Mouse (Mus musculus) spleen, postnatal 14 days (tissue): ENCODE measurements around the gene Edem3.
"Not testable (repeated sequence)": the region's sequence is repeated elsewhere in the genome, so short reads cannot be mapped to it uniquely, and the experiment has no call there.

Experiments
- DNase-seq, 2 experiments: peaks; one replicate each; pipeline ENCODE4 v3.0.0; 2021 to 2022; ENCODE audit warnings: low spot score in 2 of 2

The Edem3 gene

DNA sequence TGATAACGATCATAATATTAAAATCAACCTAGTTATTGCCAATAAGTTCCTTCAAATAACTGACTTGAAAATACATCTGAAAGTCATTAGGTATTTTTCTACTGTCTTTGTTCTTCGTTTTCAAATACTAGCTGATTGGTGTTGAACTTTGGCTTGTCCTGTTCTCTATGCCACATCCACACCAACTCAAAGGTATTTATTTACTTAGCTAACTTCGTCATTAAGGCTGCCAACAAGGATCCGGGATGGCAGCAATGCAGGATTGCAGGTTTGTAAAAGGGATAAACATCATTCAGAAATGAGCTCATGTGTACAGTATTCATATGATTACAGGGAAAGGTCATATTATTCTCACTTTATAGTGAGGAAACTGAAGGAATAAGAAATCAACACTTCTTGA, 2.2 kb upstream of the Edem3 start:
- no peak for DNase-seq

DNA sequence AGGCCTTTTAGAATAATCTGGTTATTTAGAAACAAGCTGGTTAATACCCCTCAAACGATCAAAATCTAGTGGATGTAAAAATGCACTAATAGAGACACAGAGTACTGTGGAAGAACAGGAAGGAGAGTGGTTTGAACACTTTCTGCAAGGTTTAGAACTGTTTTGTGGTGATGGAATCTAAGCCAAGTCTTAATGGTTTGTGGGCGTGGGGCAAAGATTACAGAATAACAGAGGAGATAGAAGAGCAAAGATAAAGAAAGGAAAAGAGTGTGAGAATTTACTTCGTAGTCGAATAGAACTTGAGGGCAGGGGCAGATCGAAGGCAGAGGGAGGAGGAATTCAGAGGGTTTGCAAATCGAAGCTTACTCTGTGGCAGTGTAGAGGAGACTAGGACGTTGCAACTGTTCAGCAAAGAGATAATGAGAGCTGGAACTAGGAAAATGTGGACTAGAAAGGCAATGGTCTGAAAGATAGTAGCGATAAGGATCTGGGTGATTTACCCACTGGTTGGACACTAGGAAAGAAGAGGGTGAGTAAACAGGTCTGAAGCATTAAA, 1.7 kb upstream of the Edem3 start:
- no peak for DNase-seq

GRCm38 (mm10) chr1:151754028-151754489, 1.1 kb upstream of the Edem3 start:
- DNase-seq = no peak

DNA sequence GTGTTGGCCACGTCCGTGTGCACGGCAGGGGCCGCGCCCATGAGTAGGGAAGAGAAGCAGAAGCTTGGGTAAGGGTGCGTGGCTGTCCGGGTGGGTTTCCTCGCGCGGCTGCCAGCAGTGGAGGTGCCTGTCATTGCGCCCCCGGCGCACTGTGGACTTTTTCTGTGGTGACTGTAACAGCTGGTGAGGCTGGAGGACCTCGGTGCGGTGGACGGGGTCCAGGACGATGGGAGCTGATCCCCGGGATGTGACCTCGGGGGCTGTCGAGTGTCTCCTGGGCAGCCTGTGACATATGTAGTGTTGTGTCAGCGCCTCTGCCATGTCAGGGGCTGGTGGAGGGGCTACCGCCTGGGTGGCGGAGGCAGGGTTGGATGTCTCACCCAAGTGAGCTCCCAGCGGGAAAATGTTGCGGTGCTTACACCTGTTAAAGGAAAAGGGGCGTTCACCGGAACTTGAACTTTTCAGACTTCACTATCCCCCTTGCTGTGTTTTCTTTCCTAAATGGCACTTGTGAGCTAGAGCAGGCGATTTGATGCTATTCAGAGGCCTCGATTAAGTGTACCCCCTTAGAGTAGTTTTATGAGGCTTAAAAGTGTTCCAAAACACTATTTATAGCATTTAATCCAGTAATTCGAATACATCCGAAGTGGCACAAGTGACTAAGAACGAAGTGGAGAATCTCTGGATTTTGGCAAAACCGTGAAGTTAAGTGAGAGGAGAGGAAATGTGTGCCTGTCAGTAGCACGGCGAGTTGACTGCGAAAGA, 671 bp downstream of the Edem3 start:
- DNase-seq = no peak

- DNase-seq = no peak
These were observed 1.2 kb downstream of the Edem3 start for GRCm38 (mm10) chr1:151756425-151756728.

GRCm38 (mm10) chr1:151758301-151758700, 3.1 kb downstream of the Edem3 start:
- DNase-seq = no peak

- DNase-seq = no peak
These were observed 3.8 kb downstream of the Edem3 start for GRCm38 (mm10) chr1:151758991-151759390.

DNA sequence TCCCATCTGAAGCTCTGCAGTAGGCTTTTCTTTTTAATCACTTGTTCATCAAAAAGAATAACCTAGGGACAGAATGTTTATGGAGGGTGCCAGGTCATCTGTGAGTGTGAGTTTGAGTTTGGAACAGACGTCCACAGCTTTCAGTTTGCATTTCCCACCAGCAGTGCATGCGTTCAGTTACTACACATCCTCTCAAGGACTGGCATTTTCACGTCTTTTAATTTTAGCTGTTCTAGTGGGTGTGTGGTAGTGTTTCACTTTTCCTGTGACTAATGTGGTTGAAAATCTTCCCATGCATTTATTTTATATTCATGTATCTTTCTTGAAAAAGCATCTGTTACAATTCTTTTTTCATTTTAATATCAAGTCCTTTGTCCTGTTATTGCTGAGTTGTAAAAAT, 9.1 kb downstream of the Edem3 start:
- DNase-seq = no peak

- no peak for DNase-seq
These were observed 11.0 kb downstream of the Edem3 start for GRCm38 (mm10) chr1:151766166-151766565.

- no peak for DNase-seq
These were observed 11.9 kb downstream of the Edem3 start for GRCm38 (mm10) chr1:151766976-151767654.

- DNase-seq = no peak
These were observed 14.2 kb downstream of the Edem3 start for GRCm38 (mm10) chr1:151769200-151769913.

GRCm38 (mm10) chr1:151777616-151778015, 22.4 kb downstream of the Edem3 start:
- no peak for DNase-seq

GRCm38 (mm10) chr1:151778592-151778991, 23.4 kb downstream of the Edem3 start:
- no peak for DNase-seq

DNA sequence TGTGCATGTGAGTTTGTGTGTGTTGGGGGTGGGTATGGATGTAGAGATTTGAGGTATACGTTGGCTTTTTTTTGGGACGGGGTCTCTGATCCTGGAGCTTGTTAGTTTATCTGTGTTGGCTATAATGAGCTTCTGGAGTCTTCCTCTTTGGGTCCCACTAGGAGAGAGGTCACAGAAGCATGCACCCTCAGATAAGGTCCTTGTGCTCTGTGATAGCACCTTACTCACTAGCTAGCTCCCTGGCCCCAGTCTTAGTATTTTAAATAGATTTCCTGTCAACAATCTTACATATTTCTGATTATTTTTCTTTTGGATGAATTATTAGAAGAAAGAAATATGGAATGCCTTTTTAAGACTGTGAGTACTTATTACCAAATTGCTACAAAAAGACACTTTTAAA, 24.1 kb downstream of the Edem3 start:
- DNase-seq = no peak

DNA sequence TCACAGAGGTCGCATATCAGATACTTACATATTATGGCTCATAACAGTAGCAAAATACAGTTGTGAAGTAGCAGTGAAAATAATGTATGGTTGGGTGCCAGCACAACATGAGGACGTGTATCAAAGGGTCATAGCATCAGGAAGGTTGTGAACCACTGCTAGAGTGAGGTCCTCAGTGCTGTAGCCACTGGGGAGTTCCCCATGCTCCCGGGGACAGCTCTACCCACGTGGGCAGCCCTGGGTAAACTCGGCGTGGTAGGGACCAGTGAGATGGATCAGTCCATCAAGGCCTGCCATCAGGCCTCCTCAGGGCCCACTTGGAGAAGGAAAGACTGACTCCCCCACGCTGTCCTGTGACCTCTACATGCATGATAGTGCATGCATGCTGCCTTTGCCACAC, 26.3 kb downstream of the Edem3 start:
- DNase-seq = no peak

DNA sequence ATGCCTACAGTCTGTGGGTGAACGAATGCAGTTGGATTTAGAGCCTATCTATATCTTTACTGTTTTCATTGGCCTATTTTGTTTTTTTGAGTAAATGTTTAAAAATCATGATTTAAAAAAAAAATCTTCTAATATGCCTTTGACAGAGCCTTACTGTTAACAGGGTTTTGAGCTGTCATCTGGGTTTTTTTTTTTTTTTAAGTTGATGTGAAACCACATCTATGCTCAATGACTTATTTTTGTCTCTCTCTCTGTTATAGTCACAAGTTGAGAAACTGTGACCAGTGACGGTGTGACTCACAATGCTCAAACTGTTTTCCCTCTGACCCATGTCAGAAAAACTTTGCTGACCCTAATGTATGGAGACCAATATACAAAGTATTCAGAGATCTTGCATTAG, 28.2 kb downstream of the Edem3 start:
- DNase-seq = no peak

DNA sequence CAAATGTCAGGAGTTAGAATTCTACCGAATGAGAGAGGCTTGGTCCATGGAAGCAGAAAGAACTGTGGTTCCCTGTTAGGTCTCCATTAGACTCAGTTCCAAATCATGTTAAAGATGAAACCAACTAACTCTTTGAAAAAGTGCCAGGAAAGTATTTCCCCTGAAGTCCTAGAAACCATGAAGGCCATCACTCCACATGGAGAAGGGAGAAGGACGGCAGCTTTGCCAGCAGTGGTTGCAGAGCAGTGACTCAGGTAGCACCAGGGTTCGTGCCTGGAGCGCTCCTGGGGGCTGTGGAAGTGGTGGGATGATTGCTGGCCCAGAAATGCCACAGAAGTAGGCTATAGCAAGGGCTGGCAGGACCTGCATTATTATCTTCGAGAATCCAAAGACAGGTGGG, 31.2 kb downstream of the Edem3 start:
- DNase-seq = no peak

GRCm38 (mm10) chr1:151789136-151789535, 34.0 kb downstream of the Edem3 start:
- DNase-seq = no peak

GRCm38 (mm10) chr1:151792076-151792475, 36.9 kb downstream of the Edem3 start:
- DNase-seq = not testable (repeated sequence)

DNA sequence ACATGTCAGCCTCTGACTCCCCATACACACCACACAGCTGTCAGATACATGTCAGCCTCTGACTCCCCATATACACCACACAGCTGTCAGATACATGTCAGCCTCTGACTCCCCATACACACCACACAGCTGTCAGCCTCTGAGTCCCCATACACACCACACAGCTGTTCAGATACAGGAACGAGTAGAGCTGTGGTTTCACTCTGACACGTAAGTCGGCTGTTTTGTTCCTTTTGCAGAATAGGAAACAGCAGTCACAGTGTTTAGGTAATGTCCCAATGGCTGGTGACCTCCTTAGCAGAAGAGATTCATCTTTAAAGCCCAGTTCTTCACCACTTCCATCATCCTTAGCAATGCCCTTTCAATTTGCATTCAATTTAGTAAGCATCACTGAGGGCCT, 47.6 kb downstream of the Edem3 start:
- DNase-seq = not testable (repeated sequence)

GRCm38 (mm10) chr1:151807286-151807685, 52.1 kb downstream of the Edem3 start:
- DNase-seq = no peak

DNA sequence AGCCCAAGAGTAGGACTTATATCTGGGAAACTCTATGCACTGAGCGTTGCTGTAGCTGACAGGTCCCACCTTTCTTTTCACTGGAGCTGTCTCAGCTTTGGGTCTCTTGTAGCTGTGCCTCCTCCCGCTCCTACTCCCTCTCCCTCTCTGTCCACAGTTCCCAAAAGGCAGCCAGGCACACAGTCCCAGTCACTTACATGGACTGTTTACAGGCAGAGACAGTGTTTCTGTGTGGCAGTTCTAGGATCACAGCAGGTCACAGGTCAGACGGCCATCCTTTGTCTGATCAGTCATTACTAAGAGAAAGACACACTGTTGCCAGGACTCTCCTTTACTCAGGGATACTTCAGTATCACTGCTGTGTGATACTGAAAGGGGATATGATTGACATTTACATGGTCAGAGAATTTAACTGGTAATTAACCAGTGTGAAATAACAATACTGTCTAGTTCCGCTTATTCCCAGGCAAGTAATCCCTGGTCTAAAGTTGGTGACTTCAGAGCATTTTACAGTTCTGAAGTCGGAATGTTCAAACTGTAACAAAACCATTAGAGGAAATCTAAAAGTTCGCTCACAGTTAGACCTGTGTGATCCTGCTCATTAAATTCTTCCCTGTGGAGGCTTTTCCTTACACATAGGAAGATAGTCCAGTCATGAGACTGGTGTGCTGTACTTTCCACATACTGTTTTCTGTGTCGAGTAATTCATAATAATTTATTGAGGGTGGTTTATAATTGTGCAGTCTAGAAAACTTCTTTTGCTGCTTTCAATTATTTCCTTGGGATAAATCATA, 55.7 kb downstream of the Edem3 start:
- no peak for DNase-seq
